In the genomic region with DNA sequence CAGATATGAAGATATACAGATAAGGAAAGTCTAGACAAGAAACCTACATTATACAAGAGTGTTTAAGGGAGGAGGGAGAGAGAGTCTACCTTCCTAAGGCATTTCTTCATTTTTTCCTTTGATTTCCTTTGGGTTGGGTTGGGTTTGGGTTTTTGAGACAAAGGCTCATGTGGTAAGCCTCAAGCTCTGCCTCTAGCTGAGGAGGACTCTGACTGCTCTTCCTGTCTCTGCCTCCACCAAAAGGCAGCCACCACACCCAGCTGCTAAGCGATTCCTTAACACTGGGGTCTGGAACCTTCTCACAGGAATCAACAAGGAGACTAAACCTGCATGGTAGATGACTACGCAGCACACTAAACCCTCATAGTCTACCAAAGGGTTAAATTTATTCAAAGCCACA, we compare ENCODE assay signal across 24 mouse cellular contexts.
"Had no signal": no experiment of that assay in that cellular context is flagged by ENCODE, and none has a peak within 500 bp of the region (broad histone marks: within the 10 kb centered on the region; RNA-seq: fewer than 3 reads in every experiment).

No protein-coding gene starts in this region.

- H3K4me3 ChIP-seq: layer of hippocampus, adult 2 months; limb, embryonic 10.5 days; limb, embryonic 13.5 days; liver, embryonic 12.5 days; liver, embryonic 15.5 days; lung, embryonic 15.5 days; megakaryocyte, embryonic 14.5 days; midbrain, embryonic 10.5 days; midbrain, embryonic 13.5 days; myocyte had no signal

- DNase-seq: kidney, adult 2 months; kidney, postnatal 25 days; layer of hippocampus, adult 9-11 months; liver; lung, adult 18-20 months; lung, postnatal 10 days; lung, postnatal 36 days; right cerebral cortex, adult 18-20 months; right cerebral cortex, postnatal 14 days; right cerebral cortex, postnatal 4 days; thymus, adult 2 months had no signal

- H3K9ac ChIP-seq: limb, embryonic 13.5 days; liver, embryonic 12.5 days; liver, embryonic 15.5 days; lung, embryonic 15.5 days; midbrain, embryonic 13.5 days had no signal

- H3K27me3 ChIP-seq: limb, embryonic 13.5 days; liver, embryonic 12.5 days; liver, embryonic 15.5 days; lung, embryonic 15.5 days; megakaryocyte, embryonic 14.5 days; midbrain, embryonic 13.5 days had no signal

- H3K4me2 ChIP-seq: limb, embryonic 13.5 days; liver, embryonic 12.5 days; liver, embryonic 15.5 days; lung, embryonic 15.5 days; midbrain, embryonic 13.5 days had no signal

- H3K9me3 ChIP-seq: limb, embryonic 10.5 days; limb, embryonic 13.5 days; liver, embryonic 12.5 days; liver, embryonic 15.5 days; lung, embryonic 15.5 days; midbrain, embryonic 10.5 days; midbrain, embryonic 13.5 days had no signal

- H3K27ac ChIP-seq: kidney, postnatal 0 days; layer of hippocampus, adult 2 months; limb, embryonic 10.5 days; limb, embryonic 13.5 days; liver, embryonic 12.5 days; liver, embryonic 15.5 days; lung, embryonic 15.5 days; midbrain, embryonic 10.5 days; midbrain, embryonic 13.5 days; stomach, postnatal 0 days had no signal

- H3K4me1 ChIP-seq: lung, embryonic 15.5 days; megakaryocyte, embryonic 14.5 days had no signal

- ATAC-seq: liver, embryonic 12.5 days; midbrain, embryonic 13.5 days; midbrain, embryonic 16.5 days had no signal

- H3K36me3 ChIP-seq: limb, embryonic 10.5 days; limb, embryonic 13.5 days; liver, embryonic 12.5 days; lung, embryonic 15.5 days; midbrain, embryonic 10.5 days; midbrain, embryonic 13.5 days had no signal
